Mouse (Mus musculus) hindlimb bud, embryonic 11.5 days (tissue): ENCODE data around the gene Rpl5.
"Not testable (repeated sequence)": the region's sequence is repeated elsewhere in the genome, so short reads cannot be mapped to it uniquely, and the experiment has no call there.

ENCODE experiments used
- DNase-seq: peaks from one replicate; pipeline ENCODE4 v3.0.0-alpha.2; 2012; ENCODE audit warnings: low read depth, low spot score; ENCODE audit errors: extremely low spot score

Gene Rpl5

GRCm38 (mm10) chr5:107896265-107896664 lies 4.0 kb upstream of the Rpl5 start:
- DNase-seq, result no peak

GRCm38 (mm10) chr5:107901014-107901615 lies 813 bp downstream of the Rpl5 start:
- no peak for DNase-seq

GRCm38 (mm10) chr5:107904325-107904724 lies 4.0 kb downstream of the Rpl5 start:
- no peak for DNase-seq

GRCm38 (mm10) chr5:107908514-107909110 lies 8.3 kb downstream of the Rpl5 start:
- no peak for DNase-seq

- no peak for DNase-seq
Measured at GRCm38 (mm10) chr5:107909668-107910067, 9.4 kb downstream of the Rpl5 start.

GRCm38 (mm10) chr5:107910084-107910616 lies 9.8 kb downstream of the Rpl5 start:
- no peak for DNase-seq

- DNase-seq, result no peak
Measured at GRCm38 (mm10) chr5:107911012-107911411, 10.7 kb downstream of the Rpl5 start.

GRCm38 (mm10) chr5:107915280-107915679 lies 15.0 kb downstream of the Rpl5 start:
- DNase-seq, result no peak

- peak; percentile 71 for DNase-seq
Measured at GRCm38 (mm10) chr5:107921400-107922252, 21.3 kb downstream of the Rpl5 start.

- DNase-seq, result no peak
Measured at GRCm38 (mm10) chr5:107922836-107923235, 22.5 kb downstream of the Rpl5 start.

- no peak for DNase-seq
Measured at GRCm38 (mm10) chr5:107924564-107924963, 24.3 kb downstream of the Rpl5 start.

GRCm38 (mm10) chr5:107926550-107927249 lies 26.4 kb downstream of the Rpl5 start:
- DNase-seq, result no peak

GRCm38 (mm10) chr5:107932556-107932955 lies 32.3 kb downstream of the Rpl5 start:
- no peak for DNase-seq

- no peak for DNase-seq
Measured at GRCm38 (mm10) chr5:107933202-107933974, 33.1 kb downstream of the Rpl5 start.

GRCm38 (mm10) chr5:107934770-107935543 lies 34.7 kb downstream of the Rpl5 start:
- DNase-seq, result no peak

GRCm38 (mm10) chr5:107936625-107937389 lies 36.5 kb downstream of the Rpl5 start:
- DNase-seq, result no peak

- DNase-seq, result not testable (repeated sequence)
Measured at GRCm38 (mm10) chr5:107938483-107938882, 38.2 kb downstream of the Rpl5 start.

GRCm38 (mm10) chr5:107938886-107939285 lies 38.6 kb downstream of the Rpl5 start:
- no peak for DNase-seq

GRCm38 (mm10) chr5:107939701-107940100 lies 39.4 kb downstream of the Rpl5 start:
- DNase-seq, result no peak
